Mouse (Mus musculus) stomach, embryonic 16.5 days (tissue): Measurements from ENCODE around the gene Tomm40. TPM values are rescaled to one million over a fixed set of nuclear protein-coding genes. Genes with fewer than 3 reads are reported as not detected.

ENCODE experiments used
- ATAC-seq: fragments of 200-750 bp; cut with Nextera tagmentation; 2 replicates; pipeline ENCODE4 v1.8.0; 2017; ENCODE audit warnings: moderate number of reproducible peaks, moderate TSS enrichment; ENCODE audit not compliant: insufficient read depth, low FRiP score
- H3K27ac ChIP-seq: fragments of 300-500 bp; sonication (generic); 2 replicates; pipeline ENCODE4 v1.5.1; 2014; ENCODE audit warnings: low read length
- H3K27me3 ChIP-seq: fragments of 300-500 bp; sonication (generic); 2 replicates; pipeline ENCODE4 v1.6.1; 2014; ENCODE audit warnings: low read length, control low read depth, mixed read lengths; ENCODE audit not compliant: control insufficient read depth, insufficient read depth
- H3K36me3 ChIP-seq: fragments of 300-500 bp; sonication (generic); 2 replicates; pipeline ENCODE4 v1.6.1; 2014; ENCODE audit warnings: low read length; ENCODE audit not compliant: control insufficient read depth, insufficient read depth
- H3K4me1 ChIP-seq: fragments of 300-500 bp; sonication (generic); 2 replicates; pipeline ENCODE4 v1.6.1; 2014; ENCODE audit warnings: low read length, control low read depth, mixed read lengths; ENCODE audit not compliant: control insufficient read depth, insufficient read depth
- H3K4me2 ChIP-seq: fragments of 300-500 bp; sonication (generic); 2 replicates; pipeline ENCODE4 v1.6.1; 2014; ENCODE audit warnings: low read depth, low read length, mixed read lengths
- H3K4me3 ChIP-seq: fragments of 300-500 bp; sonication (generic); replicated peaks from 2 replicates; pipeline ENCODE4 v1.5.1; 2014; ENCODE audit warnings: mild to moderate bottlenecking, low read length
- H3K9ac ChIP-seq: fragments of 300-500 bp; sonication (generic); 2 replicates; pipeline ENCODE4 v1.6.1; 2014; ENCODE audit warnings: low read length
- H3K9me3 ChIP-seq: fragments of 300-500 bp; sonication (generic); replicated peaks from 2 replicates; pipeline ENCODE4 v1.6.1; 2016; ENCODE audit warnings: low read length, control low read depth; ENCODE audit not compliant: control insufficient read depth
- WGBS: fragments of 180-500 bp; shearing (Covaris S2); extraction: QIAGEN DNeasy Blood & Tissue Kit; methylation state at CpG from one replicate; pipeline ENCODE4 v1.1.7; 2014; 5-methylcytosine and 5-hydroxymethylcytosine counted together
- polyA plus RNA-seq: library from polyadenylated mRNA; unstranded; fragments of >200 nt; fragmentation: Nextera tagmentation; extraction: Ambion mirVana; gene quantifications from 2 replicates; pipeline ENCODE4 v1.2.1, GENCODE M21; 2015

Gene Tomm40
- polyA plus RNA-seq, 1 experiment from 2014 or later: 81.8 TPM

DNA sequence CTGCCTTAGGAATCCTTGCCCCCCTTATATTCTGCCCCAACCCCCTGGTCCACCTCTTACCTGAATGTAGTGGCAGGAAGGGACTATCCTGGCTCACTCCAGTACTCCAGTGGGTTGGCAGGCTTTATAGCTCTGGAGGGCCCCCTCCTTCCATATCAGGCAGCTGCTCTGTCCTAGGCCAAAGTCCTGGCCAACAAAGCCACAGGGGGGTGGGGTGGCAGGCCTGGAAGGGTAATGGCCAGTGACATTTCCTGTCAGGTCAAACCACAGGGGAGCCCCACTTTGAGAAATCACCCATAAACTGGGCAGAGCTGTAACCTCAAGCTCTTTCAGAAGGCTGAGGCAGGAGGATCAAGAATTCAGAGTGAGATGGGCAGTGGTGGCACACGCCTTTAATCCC lies 38.6 kb downstream of the Tomm40 start:
- no peak overlapping the region for H3K27ac ChIP-seq

DNA sequence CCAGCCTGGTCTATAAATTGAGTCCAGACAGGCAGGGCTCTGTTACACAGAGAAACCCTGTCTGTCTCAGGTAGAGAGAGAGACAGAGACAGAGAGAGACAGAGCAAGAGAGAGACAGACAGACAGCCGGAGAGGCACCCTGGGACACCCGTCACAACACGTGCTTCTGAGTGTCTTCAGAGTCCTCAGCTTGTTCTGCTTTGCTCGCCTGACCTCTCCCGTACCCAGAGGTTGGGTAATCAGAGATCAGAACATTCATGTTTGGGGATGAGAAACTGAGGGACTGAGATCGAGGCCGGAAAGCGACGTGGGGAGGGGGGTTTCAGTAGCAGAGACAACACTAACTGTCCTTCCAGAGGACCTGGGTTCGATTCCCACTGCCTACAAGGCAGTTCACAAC lies 39.4 kb downstream of the Tomm40 start:
- no peaks in the 10 kb centered on the region for H3K36me3 ChIP-seq
- no peak for ATAC-seq
- no peak overlapping the region for H3K9ac ChIP-seq
- no peaks in the 10 kb centered on the region for H3K9me3 ChIP-seq
- no peaks in the 10 kb centered on the region for H3K4me1 ChIP-seq
- H3K27ac ChIP-seq: no peak overlapping the region
- no peak overlapping the region for H3K4me2 ChIP-seq
- H3K27me3 ChIP-seq: no peaks in the 10 kb centered on the region
- WGBS: 78% methylated on average over 10 of the region's 10 CpGs
- no peak overlapping the region for H3K4me3 ChIP-seq

More for the DNA sequence above, 38.6 kb downstream of the Tomm40 start:
- Histone ChIP-seq H3K4me1 (no peaks in the 10 kb centered on the region), H3K9me3 (no peaks in the 10 kb centered on the region), H3K27me3 (no peaks in the 10 kb centered on the region), H3K9ac (no peak overlapping the region), H3K4me2 (no peak overlapping the region), H3K36me3 (no peaks in the 10 kb centered on the region), H3K4me3 (no peak overlapping the region)
- WGBS: 48% methylated on average over 1 of the region's 1 CpGs
- peak; percentile 35; the same call in 1 of the 2 replicates for ATAC-seq

DNA sequence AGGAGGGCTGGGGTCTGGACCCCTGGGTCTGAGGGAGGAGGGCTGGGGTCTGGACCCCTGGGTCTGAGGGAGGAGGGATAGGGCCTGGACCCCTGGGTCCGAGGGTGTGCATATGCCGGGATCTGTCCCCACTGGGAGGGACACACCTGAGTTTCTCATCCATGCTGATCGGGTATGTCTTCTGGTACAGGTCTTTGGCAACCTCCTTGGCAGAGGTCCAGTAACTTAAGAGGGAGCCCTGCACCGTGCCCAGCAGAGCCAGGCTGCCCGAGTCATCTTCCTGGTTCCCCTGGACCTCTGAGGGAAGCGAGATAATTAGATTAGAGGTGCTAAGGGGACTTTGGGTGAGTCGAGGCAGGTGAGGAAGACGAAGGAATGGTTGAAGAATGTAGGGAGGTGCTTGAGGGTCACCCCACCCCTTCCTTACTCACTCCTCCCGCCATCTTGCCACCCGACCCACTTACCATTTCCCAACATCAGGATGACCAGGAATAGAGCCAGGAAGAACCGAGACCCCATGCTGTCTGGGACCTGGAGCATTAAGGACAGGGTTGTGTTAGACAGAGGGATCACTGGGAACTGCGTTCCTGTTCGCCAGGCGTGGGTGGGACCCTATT lies 42.0 kb downstream of the Tomm40 start:
- WGBS: 56% methylated on average over 14 of the region's 14 CpGs

DNA sequence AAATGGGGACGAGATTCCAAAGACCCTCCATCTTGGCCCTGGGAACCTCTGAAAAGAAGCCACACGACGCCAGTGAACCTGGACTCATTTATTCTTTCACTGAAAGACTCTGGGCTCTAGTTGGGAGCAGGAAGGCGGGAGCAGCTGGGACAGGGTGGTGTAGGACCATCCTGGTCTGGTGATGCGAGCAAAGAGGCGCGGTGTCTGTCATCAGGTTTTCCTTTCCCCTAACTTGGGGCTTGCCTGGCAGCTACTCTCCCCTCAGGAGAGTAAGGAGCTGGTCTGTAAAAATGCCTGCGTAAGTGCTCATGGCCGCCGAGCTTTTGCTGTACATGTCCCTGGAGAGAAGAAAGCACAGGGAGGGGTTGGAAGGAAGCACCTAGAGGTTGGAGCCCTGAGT lies 43.7 kb downstream of the Tomm40 start:
- no peaks in the 10 kb centered on the region for H3K27me3 ChIP-seq
- no peak overlapping the region for H3K9ac ChIP-seq
- no peaks in the 10 kb centered on the region for H3K36me3 ChIP-seq
- H3K9me3 ChIP-seq: no peaks in the 10 kb centered on the region
- no peak overlapping the region for H3K27ac ChIP-seq
- H3K4me3 ChIP-seq: no peak overlapping the region
- 67% methylated on average over 10 of the region's 10 CpGs for WGBS
- no peak overlapping the region for H3K4me2 ChIP-seq
- no peak for ATAC-seq
- H3K4me1 ChIP-seq: peaks cover 6% of the 10 kb centered on the region

More for the DNA sequence above, 42.0 kb downstream of the Tomm40 start:
- Histone ChIP-seq H3K4me3 (no peak overlapping the region), H3K4me2 (no peak overlapping the region), H3K4me1 (peaks cover 6% of the 10 kb centered on the region), H3K9me3 (no peaks in the 10 kb centered on the region), H3K36me3 (no peaks in the 10 kb centered on the region), H3K27me3 (no peaks in the 10 kb centered on the region), H3K9ac (no peak overlapping the region), H3K27ac (no peak overlapping the region)
- no peak for ATAC-seq

DNA sequence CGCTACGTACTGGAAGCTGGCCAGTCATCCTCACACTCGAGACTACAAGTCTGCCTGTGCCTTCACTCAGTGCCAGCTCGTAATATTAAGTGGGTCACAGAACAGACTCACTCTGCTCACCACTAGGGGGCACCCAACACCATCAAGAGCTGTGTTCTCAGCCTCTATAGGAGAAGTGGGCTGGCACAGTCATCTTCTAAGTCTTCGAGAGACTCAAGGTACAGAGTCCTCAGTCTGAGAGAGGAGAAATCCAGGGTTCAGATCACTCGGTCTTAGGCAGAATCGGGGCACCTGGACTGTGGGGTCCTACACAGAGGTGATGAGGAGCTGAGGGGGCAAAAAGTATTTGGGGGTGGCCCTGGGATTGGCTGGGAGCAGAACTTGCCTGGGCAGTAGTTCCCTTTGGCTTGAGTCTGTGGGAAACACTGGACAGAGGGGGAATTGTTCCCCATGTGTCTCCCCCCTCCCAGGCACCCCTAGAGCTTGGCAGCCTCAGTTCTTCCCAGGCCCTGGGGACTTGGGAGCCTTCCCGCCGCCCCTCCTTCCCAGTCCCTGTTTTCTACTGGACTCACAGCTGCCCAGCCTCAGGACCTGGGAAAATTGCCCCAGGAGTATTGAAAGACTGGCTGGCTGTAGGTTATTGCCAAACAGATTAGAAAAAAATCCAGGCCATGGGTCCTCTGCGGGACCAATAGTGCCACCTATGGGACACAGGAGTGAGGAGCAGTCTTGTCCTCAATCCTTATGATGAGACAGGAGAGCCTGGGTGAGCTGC lies 46.1 kb downstream of the Tomm40 start:
- ATAC-seq: peak; percentile 81
- Histone ChIP-seq H3K9ac (peak overlapping the region; percentile 64), H3K27me3 (no peaks in the 10 kb centered on the region), H3K4me3 (peak overlapping the region; percentile 19; the same call in 1 of the 2 replicates), H3K9me3 (no peaks in the 10 kb centered on the region), H3K4me1 (peaks cover 7% of the 10 kb centered on the region), H3K27ac (peak overlapping the region; percentile 79), H3K4me2 (peak overlapping the region; percentile 47), H3K36me3 (no peaks in the 10 kb centered on the region)
- WGBS: 4% methylated on average over 10 of the region's 10 CpGs

DNA sequence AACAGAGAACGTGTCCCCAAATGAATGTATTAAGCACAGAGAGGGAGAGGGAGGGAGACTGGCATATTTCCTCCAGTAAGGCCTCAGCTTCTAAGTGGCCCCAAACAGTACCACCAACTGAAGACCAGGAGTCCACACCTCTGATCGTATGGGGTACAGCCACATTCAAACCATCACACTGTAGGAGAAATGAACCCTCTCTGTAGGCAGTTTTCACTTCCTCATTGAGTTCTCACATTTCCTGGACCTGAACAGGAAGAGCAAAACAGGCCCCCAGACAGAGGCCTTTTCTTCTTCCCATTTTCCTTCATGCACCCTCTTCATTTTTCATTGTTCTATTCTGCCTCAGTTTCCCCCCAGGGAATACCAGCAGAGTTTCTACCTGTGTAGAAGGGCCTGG lies 47.8 kb downstream of the Tomm40 start:
- Histone ChIP-seq H3K9me3 (no peaks in the 10 kb centered on the region), H3K36me3 (no peaks in the 10 kb centered on the region), H3K4me2 (no peak overlapping the region), H3K9ac (no peak overlapping the region), H3K27me3 (no peaks in the 10 kb centered on the region), H3K4me1 (peaks cover 16% of the 10 kb centered on the region), H3K27ac (no peak overlapping the region), H3K4me3 (no peak overlapping the region)
- WGBS: 81% methylated on average over 2 of the region's 2 CpGs
- ATAC-seq: no peak

DNA sequence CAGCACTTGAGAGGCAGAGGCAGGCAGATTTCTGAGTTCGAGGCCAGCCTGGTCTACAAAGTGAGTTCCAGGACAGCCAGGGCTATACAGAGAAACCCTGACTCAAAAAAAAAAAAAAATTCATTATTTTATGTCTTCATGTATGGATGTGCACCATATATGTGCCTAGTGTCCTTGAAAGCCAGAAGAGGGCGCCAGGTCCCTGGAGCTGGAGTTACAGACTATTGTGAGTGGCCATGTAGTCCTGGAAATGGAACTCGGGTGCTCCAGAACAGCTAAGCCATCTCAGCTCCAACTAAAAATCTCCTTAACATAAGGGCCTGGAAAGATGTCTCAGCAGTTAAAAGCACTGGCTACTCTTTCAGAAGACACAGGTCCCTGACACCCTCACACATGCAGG lies 48.5 kb downstream of the Tomm40 start:
- peaks cover 16% of the 10 kb centered on the region for H3K4me1 ChIP-seq
- H3K27me3 ChIP-seq: no peaks in the 10 kb centered on the region
- H3K27ac ChIP-seq: no peak overlapping the region
- WGBS: 61% methylated on average over 3 of the region's 3 CpGs
- ATAC-seq: no peak
- no peaks in the 10 kb centered on the region for H3K36me3 ChIP-seq
- no peak overlapping the region for H3K4me2 ChIP-seq
- no peaks in the 10 kb centered on the region for H3K9me3 ChIP-seq
- H3K9ac ChIP-seq: no peak overlapping the region
- H3K4me3 ChIP-seq: no peak overlapping the region

DNA sequence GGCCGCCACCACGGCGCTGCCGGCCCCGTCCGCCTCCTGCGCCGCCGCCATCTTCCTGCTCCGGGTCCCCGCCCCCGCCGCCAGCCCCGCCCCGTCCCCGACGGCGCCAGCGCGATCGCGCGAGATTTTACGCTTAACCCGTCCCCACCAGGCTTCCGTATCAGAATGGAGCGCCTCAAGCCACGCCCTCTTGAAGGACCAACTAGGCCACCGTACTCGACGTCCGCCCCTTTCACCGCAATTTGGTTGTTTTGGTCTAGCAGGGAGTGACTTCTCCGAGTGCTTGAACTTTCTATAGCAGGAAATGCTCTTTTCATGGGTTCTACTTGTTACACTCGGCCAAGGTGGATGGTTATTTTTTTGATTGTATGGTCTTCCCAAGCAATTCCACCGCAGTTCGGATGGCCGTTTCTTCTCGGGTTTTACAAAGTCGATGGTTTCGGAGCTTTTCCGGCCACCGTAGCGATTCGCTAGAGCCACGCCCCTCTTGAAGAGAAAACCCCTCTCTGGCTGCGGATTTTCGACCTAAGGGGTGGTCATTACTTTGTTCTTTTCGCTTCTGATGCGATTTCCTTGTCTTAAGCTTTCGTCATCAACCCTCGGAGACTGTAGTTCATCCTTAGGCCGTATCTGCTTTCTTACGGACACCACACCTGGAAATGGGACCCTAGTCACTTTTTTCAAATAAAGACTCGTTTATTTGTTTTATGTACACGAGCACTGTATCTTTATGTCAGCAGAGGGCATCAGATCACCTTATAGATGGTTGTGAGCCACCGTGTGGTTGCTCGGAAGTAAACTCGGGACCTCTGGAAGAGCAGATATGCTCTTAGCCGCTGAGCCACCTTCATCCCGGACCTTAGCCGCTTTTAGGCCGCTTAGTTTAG lies 50.0 kb downstream of the Tomm40 start, which contains the start of gene Clptm1:
TSS of gene Clptm1 (minus strand) at position 79 of the 887 bp plus-strand sequence.
- H3K4me2 ChIP-seq: peak within 1 kb of the TSS; percentile 81
- H3K4me1 ChIP-seq: peaks cover 16% of the 10 kb centered on the region
- H3K4me3 ChIP-seq: peak within 1 kb of the TSS; percentile 99
- no peaks in the 10 kb centered on the region for H3K27me3 ChIP-seq
- peak within 1 kb of the TSS; percentile 97 for H3K27ac ChIP-seq
- no peaks in the 10 kb centered on the region for H3K9me3 ChIP-seq
- H3K9ac ChIP-seq: peak within 1 kb of the TSS; percentile 91
- H3K36me3 ChIP-seq: no peaks in the 10 kb centered on the region
- peak; percentile 89 for ATAC-seq
- WGBS: under 1% methylated on average over 61 of the region's 63 CpGs
